Mouse (Mus musculus): Measurements from ENCODE around the gene Sufu. TPM values are rescaled to one million over a fixed set of nuclear protein-coding genes. Genes with fewer than 3 reads are reported as not detected.
A peak's percentile ranks its signal among the peaks of the same experiment; 100 is the strongest.

Sufu gene
- total and polyA plus RNA-seq, 3 experiments = 11.4 to 42.5 TPM; not detected in 1

GRCm38 (mm10) chr19:46527632-46528528 lies 131.2 kb downstream of the Sufu start:
- TF ChIP-seq GABPA (IDR thresholded peaks at IDR 0.05; ENCODE audit: low read depth, low read length) (no peak), SIN3A (IDR thresholded peaks at IDR 0.05; ENCODE audit: low read length) (no peak; the same call in 1 of the 2 replicates), USF1 (IDR thresholded peaks at IDR 0.05; ENCODE audit: low read depth, low read length) (peak; percentile 52), MEF2A (IDR thresholded peaks at IDR 0.05; ENCODE audit: extremely low read depth, insufficient replicate concordance, low read depth, low read length, poor library complexity, severe bottlenecking) (no peak), RAD21 (IDR thresholded peaks at IDR 0.05; ENCODE audit: low read depth, low read length) (no peak), BHLHE40 (IDR thresholded peaks at IDR 0.05; ENCODE audit: borderline replicate concordance, low read depth, low read length) (no peak), MAX (IDR thresholded peaks at IDR 0.05; ENCODE audit: low read length) (0 out of 2 replicates have a peak, but pooled peaks have one; percentile 25), TBP (IDR thresholded peaks at IDR 0.05; ENCODE audit: low read depth, low read length) (no peak), NELFE (IDR thresholded peaks at IDR 0.05; ENCODE audit: low read depth, low read length) (no peak), TAL1 (IDR thresholded peaks at IDR 0.05; ENCODE audit: low read length) (no peak), ZNF384 (IDR thresholded peaks at IDR 0.05; ENCODE audit: low read depth, low read length) (peak; percentile 68)
- no peaks in the 10 kb centered on the region for H3K27me3 ChIP-seq (ENCODE audit: control insufficient read depth in 1 of 2, insufficient read depth in 2 of 2, low read length in 2 of 2)

GRCm38 (mm10) chr19:46528529-46529213 lies 132.0 kb downstream of the Sufu start:
- Histone ChIP-seq H3K9ac (ENCODE audit: control insufficient read depth, low read depth, low read length, poor library complexity, severe bottlenecking) (peak overlapping the region; percentile 21), H3K4me1 (ENCODE audit: control insufficient read depth in 1 of 2, insufficient read depth in 2 of 2, low read length in 2 of 2) (peaks cover 12 to 41% of the 10 kb centered on the region in 2 experiments), H3K4me3 (ENCODE audit: control insufficient read depth in 1 of 2, insufficient read depth in 1 of 2, low read depth in 2 of 2, low read length in 2 of 2) (peak overlapping the region; percentile 40 to 44), H3K36me3 (ENCODE audit: control insufficient read depth in 1 of 2, insufficient read depth in 2 of 2, low read length in 2 of 2) (peaks cover 0 to 25% of the 10 kb centered on the region in 2 experiments; a peak in 2 of 4 replicates), H3K9me3 (replicated peaks; ENCODE audit: insufficient read depth, low read length) (no peaks in the 10 kb centered on the region), H3K79me2 (ENCODE audit: control insufficient read depth, insufficient read depth, low read length, poor library complexity) (no peaks in the 10 kb centered on the region; the same call in 1 of the 2 replicates), H3K27ac (ENCODE audit: control insufficient read depth, low read depth, low read length) (no peak overlapping the region), H3K27me3 (ENCODE audit: control insufficient read depth in 1 of 2, insufficient read depth in 2 of 2, low read length in 2 of 2) (no peaks in the 10 kb centered on the region)
- peak; percentile 73 for DNase-seq (ENCODE audit: low read depth, low spot score)
- TF ChIP-seq TBP (IDR thresholded peaks at IDR 0.05; ENCODE audit: low read depth, low read length) (no peak), TAL1 (IDR thresholded peaks at IDR 0.05; ENCODE audit: low read length) (peak; percentile 57), SIN3A (IDR thresholded peaks at IDR 0.05; ENCODE audit: low read length) (peak; percentile 52)

More at GRCm38 (mm10) chr19:46527632-46528528, 131.2 kb downstream of the Sufu start:
- DNase-seq (ENCODE audit: low read depth, low spot score) = peak; percentile 10
- Histone ChIP-seq H3K9ac (ENCODE audit: control insufficient read depth, low read depth, low read length, poor library complexity, severe bottlenecking) (peak overlapping the region; percentile 32), H3K79me2 (ENCODE audit: control insufficient read depth, insufficient read depth, low read length, poor library complexity) (no peaks in the 10 kb centered on the region; the same call in 1 of the 2 replicates), H3K9me3 (replicated peaks; ENCODE audit: insufficient read depth, low read length) (no peaks in the 10 kb centered on the region), H3K4me1 (ENCODE audit: control insufficient read depth in 1 of 2, insufficient read depth in 2 of 2, low read length in 2 of 2) (peaks cover 12 to 43% of the 10 kb centered on the region in 2 experiments), H3K4me3 (ENCODE audit: control insufficient read depth in 1 of 2, insufficient read depth in 1 of 2, low read depth in 2 of 2, low read length in 2 of 2) (peak overlapping the region; percentile 40 to 44), H3K36me3 (ENCODE audit: control insufficient read depth in 1 of 2, insufficient read depth in 2 of 2, low read length in 2 of 2) (peaks cover 0 to 25% of the 10 kb centered on the region in 2 experiments; a peak in 2 of 4 replicates), H3K27ac (ENCODE audit: control insufficient read depth, low read depth, low read length) (no peak overlapping the region)
